Mouse (Mus musculus) forebrain, embryonic 11.5 days (tissue): ENCODE data around the gene Slc9a1. TPM values are rescaled to one million over a fixed set of nuclear protein-coding genes. Genes with fewer than 3 reads are reported as not detected.
A peak's percentile ranks its signal among the peaks of the same experiment; 100 is the strongest.

Experiments
- ATAC-seq: fragments of 200-750 bp; cut with Nextera tagmentation; replicated peaks from 2 replicates; pipeline ENCODE4 v1.8.0; 2017; ENCODE audit warnings: moderate TSS enrichment; ENCODE audit not compliant: low FRiP score
- DNase-seq: peaks from one replicate; pipeline ENCODE4 v3.0.0-alpha.2; 2017; ENCODE audit warnings: low spot score
- H3K27ac ChIP-seq: fragments of 300-500 bp; sonication (generic); 2 replicates; pipeline ENCODE4 v1.5.1; 2014; ENCODE audit warnings: low read depth, low read length
- H3K27me3 ChIP-seq: fragments of 300-500 bp; sonication (generic); 2 replicates; pipeline ENCODE4 v1.6.1; 2014; ENCODE audit warnings: mild to moderate bottlenecking, low read length, mixed read lengths; ENCODE audit not compliant: control insufficient read depth, insufficient read depth
- H3K36me3 ChIP-seq: fragments of 300-500 bp; sonication (generic); 2 replicates; pipeline ENCODE4 v1.6.1; 2014; ENCODE audit warnings: mild to moderate bottlenecking, low read length, moderate library complexity, mixed read lengths; ENCODE audit not compliant: control insufficient read depth, insufficient read depth
- H3K4me1 ChIP-seq: fragments of 300-500 bp; sonication (generic); replicated peaks from 2 replicates; pipeline ENCODE4 v1.6.1; 2014; ENCODE audit warnings: low read length, mixed read lengths; ENCODE audit not compliant: control insufficient read depth, insufficient read depth
- H3K4me2 ChIP-seq: fragments of 300-500 bp; sonication (generic); 2 replicates; pipeline ENCODE4 v1.6.1; 2014; ENCODE audit warnings: low read depth, mild to moderate bottlenecking, low read length, moderate library complexity, mixed read lengths; ENCODE audit not compliant: severe bottlenecking
- H3K4me3 ChIP-seq: fragments of 300-500 bp; sonication (generic); 2 replicates; pipeline ENCODE4 v1.5.1; 2014; ENCODE audit warnings: low read depth, low read length
- H3K9ac ChIP-seq: fragments of 300-500 bp; sonication (generic); 2 replicates; pipeline ENCODE4 v1.6.1; 2014; ENCODE audit warnings: low read length
- H3K9me3 ChIP-seq: fragments of 300-500 bp; sonication (generic); 2 replicates; pipeline ENCODE4 v1.6.1; 2016; ENCODE audit warnings: low read length, mixed read lengths; ENCODE audit not compliant: control insufficient read depth
- WGBS: fragments of 180-500 bp; shearing (Covaris S2); extraction: QIAGEN DNeasy Blood & Tissue Kit; methylation state at CpG from one replicate; pipeline ENCODE4 v1.1.7; 2014; 5-methylcytosine and 5-hydroxymethylcytosine counted together
- polyA plus RNA-seq: library from polyadenylated mRNA; unstranded; fragments of >200 nt; fragmentation: Nextera tagmentation; extraction: Ambion mirVana; gene quantifications from 2 replicates; pipeline ENCODE4 v1.2.1, GENCODE M21; 2014

Slc9a1 gene
- polyA plus RNA-seq, 1 experiment from 2014 or later: 9.4 TPM

DNA sequence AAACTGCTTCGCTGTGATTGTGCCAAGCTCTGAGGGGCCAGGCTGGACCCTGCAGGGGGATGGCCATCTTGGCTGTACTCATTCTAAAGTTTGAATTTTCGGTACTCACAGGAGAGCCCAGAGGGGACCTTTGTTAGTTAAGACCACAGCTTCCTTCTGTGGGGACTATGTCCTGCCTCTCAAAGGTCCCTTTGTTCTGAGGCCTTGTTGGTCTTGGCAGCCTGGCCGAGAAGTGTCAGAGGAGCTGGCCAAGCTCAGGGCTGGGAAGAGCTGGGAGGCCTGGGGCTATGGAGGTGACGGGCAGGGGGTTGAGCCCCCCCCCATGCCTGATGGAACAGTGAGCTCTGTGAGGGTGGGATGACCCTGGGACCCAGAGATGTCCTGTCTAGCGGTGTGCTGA lies 73.6 kb downstream of the Slc9a1 start:
- Histone ChIP-seq H3K4me2 (no peak overlapping the region), H3K27ac (no peak overlapping the region), H3K27me3 (no peaks in the 10 kb centered on the region), H3K4me1 (peaks cover 3% of the 10 kb centered on the region; the same call in 1 of the 2 replicates), H3K36me3 (no peaks in the 10 kb centered on the region), H3K9ac (no peak overlapping the region), H3K9me3 (no peaks in the 10 kb centered on the region), H3K4me3 (no peak overlapping the region)
- no peak for DNase-seq
- no peak for ATAC-seq
- 48% methylated on average over 5 of the region's 5 CpGs for WGBS

DNA sequence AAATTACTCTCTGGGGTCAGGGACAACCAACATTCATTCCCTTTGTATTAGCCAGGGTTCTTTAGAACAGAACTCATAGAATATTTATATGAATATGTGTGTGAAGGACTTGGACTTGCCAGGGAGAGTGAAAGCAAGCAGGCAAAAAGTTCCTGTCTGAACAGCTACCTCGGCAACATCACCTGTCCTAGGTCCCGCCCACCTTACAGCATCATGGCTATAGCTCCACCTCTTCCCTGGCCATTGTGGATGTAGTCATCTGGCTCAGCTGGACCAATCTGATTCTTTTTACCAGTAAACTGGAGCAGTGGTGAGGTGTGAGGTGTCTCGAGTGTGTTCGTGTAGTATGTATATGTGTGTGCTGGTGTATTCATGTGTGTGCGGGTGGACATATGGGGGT lies 76.2 kb downstream of the Slc9a1 start:
- ATAC-seq (no peak), DNase-seq (no peak)
- Histone ChIP-seq H3K27me3 (no peaks in the 10 kb centered on the region), H3K9ac (no peak overlapping the region), H3K4me1 (no peaks in the 10 kb centered on the region), H3K36me3 (no peaks in the 10 kb centered on the region), H3K4me3 (no peak overlapping the region), H3K9me3 (no peaks in the 10 kb centered on the region), H3K4me2 (no peak overlapping the region), H3K27ac (no peak overlapping the region)
- 90% methylated on average over 5 of the region's 5 CpGs for WGBS

- Histone ChIP-seq H3K4me3 (no peak overlapping the region), H3K27me3 (no peaks in the 10 kb centered on the region), H3K27ac (no peak overlapping the region), H3K9me3 (no peaks in the 10 kb centered on the region), H3K9ac (no peak overlapping the region), H3K4me2 (no peak overlapping the region), H3K36me3 (no peaks in the 10 kb centered on the region), H3K4me1 (no peaks in the 10 kb centered on the region)
- no peak for ATAC-seq
- 75% methylated on average over 5 of the region's 5 CpGs for WGBS
- no peak for DNase-seq
Measured at GRCm38 (mm10) chr4:133447366-133447765, 77.9 kb downstream of the Slc9a1 start.

- no peaks in the 10 kb centered on the region for H3K9me3 ChIP-seq
- ATAC-seq: no peak
- no peaks in the 10 kb centered on the region for H3K36me3 ChIP-seq
- no peak overlapping the region for H3K9ac ChIP-seq
- no peaks in the 10 kb centered on the region for H3K27me3 ChIP-seq
- no peak for DNase-seq
- no peak overlapping the region for H3K4me3 ChIP-seq
- no peak overlapping the region for H3K4me2 ChIP-seq
- H3K27ac ChIP-seq: no peak overlapping the region
- H3K4me1 ChIP-seq: no peaks in the 10 kb centered on the region
- WGBS: 76% methylated on average over 11 of the region's 11 CpGs
Measured at GRCm38 (mm10) chr4:133447967-133448366, 78.5 kb downstream of the Slc9a1 start.

DNA sequence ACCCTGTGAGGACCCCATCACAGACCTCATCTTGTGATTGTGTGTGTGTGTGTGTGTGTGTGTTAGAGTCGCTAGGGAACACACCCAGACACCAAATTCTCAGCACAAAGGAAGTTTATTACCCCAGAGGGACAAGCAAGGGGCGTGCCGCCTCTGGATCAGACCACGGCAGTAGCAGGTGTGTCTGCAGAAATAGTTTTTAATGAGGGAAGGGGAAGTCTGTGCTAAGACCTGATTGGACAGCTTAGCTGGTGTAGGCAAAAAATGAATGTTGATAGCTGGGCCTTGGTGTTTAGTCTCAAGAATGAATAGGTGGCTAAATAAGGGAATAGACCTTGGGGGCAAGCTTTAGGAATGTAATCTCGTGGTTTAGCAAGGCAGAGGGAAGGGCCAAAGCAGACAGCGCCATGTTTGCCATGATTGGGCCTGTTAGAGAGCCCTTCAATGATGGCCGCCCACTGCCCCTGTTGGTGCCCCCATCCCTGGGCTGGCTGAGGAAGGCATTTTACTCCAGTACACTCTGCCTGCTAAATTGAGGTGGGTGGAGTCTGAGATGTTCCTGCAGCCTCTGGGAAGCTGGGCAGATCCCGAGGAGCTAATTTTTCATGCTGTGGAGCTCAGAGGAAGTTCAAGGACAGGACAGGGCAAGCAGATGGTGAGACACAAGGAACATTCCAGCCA lies 79.3 kb downstream of the Slc9a1 start:
- Histone ChIP-seq H3K9me3 (no peaks in the 10 kb centered on the region), H3K4me3 (no peak overlapping the region), H3K9ac (no peak overlapping the region), H3K27me3 (no peaks in the 10 kb centered on the region), H3K36me3 (no peaks in the 10 kb centered on the region), H3K4me2 (no peak overlapping the region), H3K4me1 (no peaks in the 10 kb centered on the region), H3K27ac (no peak overlapping the region)
- no peak for ATAC-seq
- WGBS: 83% methylated on average over 8 of the region's 8 CpGs
- no peak for DNase-seq

DNA sequence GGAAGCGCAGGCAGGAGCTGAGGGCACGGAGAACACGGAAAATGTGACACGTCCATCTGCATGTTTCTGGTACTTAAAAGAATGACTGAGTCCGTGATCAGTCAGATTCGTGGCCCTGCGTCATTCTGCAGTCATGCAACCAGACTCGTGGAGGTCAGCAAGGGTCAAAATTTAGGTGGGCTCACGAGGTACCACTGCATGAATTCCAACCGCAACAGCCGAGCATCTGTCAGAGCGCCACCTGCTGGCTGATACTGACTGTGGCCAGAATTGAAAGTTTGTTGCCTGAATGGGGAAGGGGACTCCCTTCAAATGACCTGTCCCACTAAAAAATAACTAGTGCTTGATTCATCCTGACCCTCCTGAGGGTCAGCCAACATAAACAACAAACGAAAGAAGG lies 80.2 kb downstream of the Slc9a1 start:
- Histone ChIP-seq H3K4me2 (no peak overlapping the region), H3K9me3 (no peaks in the 10 kb centered on the region), H3K27ac (no peak overlapping the region), H3K36me3 (no peaks in the 10 kb centered on the region), H3K27me3 (no peaks in the 10 kb centered on the region), H3K4me3 (no peak overlapping the region), H3K9ac (no peak overlapping the region), H3K4me1 (no peaks in the 10 kb centered on the region)
- ATAC-seq (no peak), DNase-seq (peak; percentile 79)
- 15% methylated on average over 13 of the region's 13 CpGs for WGBS

GRCm38 (mm10) chr4:133451536-133451935 lies 82.0 kb downstream of the Slc9a1 start:
- no peaks in the 10 kb centered on the region for H3K36me3 ChIP-seq
- WGBS: 12% methylated on average over 10 of the region's 10 CpGs
- ATAC-seq: no peak
- DNase-seq: peak; percentile 89
- no peak overlapping the region for H3K9ac ChIP-seq
- no peaks in the 10 kb centered on the region for H3K27me3 ChIP-seq
- H3K9me3 ChIP-seq: no peaks in the 10 kb centered on the region
- H3K4me2 ChIP-seq: no peak overlapping the region
- no peaks in the 10 kb centered on the region for H3K4me1 ChIP-seq
- no peak overlapping the region for H3K27ac ChIP-seq
- H3K4me3 ChIP-seq: no peak overlapping the region

DNA sequence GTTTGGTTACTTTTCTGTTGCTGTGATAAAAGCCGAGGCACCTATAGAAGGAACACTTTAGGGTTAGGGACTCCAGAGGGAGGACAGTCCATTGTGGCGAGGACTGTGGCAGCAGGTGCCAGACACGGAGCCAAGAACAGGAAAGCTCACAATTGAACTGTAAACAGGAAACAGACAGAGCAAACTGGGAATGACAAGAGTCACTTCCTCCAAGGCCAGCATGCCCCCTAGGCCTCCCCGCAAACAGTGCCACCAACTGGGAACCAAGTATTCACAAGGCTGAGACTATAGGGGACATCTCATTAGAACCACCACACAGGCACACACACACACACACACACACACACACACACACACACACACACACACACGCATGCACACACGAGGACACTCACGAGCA lies 82.9 kb downstream of the Slc9a1 start:
- Histone ChIP-seq H3K36me3 (no peaks in the 10 kb centered on the region), H3K4me3 (no peak overlapping the region), H3K4me2 (no peak overlapping the region), H3K27ac (no peak overlapping the region), H3K27me3 (no peaks in the 10 kb centered on the region), H3K9ac (no peak overlapping the region), H3K4me1 (no peaks in the 10 kb centered on the region), H3K9me3 (no peaks in the 10 kb centered on the region)
- DNase-seq (no peak), ATAC-seq (no peak)
- WGBS: 75% methylated on average over 6 of the region's 7 CpGs

DNA sequence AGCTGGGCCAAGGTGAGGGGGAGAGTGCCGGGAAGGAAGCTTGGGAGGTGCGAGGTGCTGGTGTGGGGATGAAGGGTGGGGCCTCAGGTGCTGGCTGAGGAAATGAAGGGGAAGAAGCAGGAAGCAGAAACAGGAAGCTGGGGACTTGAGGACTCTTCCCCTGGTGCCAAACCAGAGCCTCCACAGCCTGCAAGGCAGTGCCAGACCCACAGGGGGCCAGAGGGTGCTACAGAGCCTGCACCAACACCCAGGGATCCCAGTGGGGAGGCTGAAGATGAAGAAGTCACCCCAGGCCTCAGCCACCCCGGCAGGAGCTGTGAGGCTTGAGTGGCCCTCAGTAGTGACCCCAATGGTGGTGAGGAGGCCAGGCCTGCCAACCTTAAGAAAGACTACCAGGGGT lies 88.5 kb downstream of the Slc9a1 start:
- H3K4me1 ChIP-seq: no peaks in the 10 kb centered on the region
- 81% methylated on average over 3 of the region's 3 CpGs for whole genome bisulfite sequencing
- no peak overlapping the region for H3K27ac ChIP-seq
- H3K36me3 ChIP-seq: no peaks in the 10 kb centered on the region
- no peaks in the 10 kb centered on the region for H3K27me3 ChIP-seq
- ATAC-seq (no peak), DNase-seq (no peak)
- no peak overlapping the region for H3K4me3 ChIP-seq
- no peak overlapping the region for H3K9ac ChIP-seq
- no peak overlapping the region for H3K4me2 ChIP-seq
- H3K9me3 ChIP-seq: no peaks in the 10 kb centered on the region
